Mouse (Mus musculus) neural tube, postnatal 0 days (tissue): ENCODE measurements around the gene Lelp1. TPM values are rescaled to one million over a fixed set of nuclear protein-coding genes. Genes with fewer than 3 reads are reported as not detected.

Source experiments
- polyA plus RNA-seq: library from polyadenylated mRNA; unstranded; fragments of >200 nt; fragmentation: Nextera tagmentation; extraction: Ambion mirVana; gene quantifications from 2 replicates; pipeline ENCODE4 v1.2.1, GENCODE M21; 2015

Lelp1 gene
- polyA plus RNA-seq, result not detected in 2 replicates

GRCm38 (mm10) chr3:92142644-92143043 is at the start of gene Lelp1:
Lelp1 (minus strand) TSS chr3:92142744.

DNA sequence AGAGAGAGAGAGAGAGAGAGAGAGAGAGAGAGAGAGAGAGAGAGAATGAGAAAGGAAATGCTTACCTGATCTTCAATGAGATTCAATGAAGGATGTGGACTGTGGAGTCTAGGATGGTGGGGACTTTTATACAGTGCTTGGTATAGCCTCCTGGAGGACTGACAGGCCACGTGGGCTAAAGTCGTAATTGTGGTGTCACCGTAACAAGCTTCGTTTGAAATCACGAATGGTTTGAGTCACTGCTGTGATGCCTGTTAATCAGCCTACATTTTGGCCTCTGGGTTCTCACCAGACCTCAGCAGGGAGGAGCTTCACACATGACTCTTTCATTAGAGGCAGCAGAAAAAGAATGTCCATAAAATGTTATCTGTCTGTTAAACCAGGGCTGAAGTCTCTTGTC is 18.7 kb downstream of the Lelp1 start, which contains the start of gene Prr9:
TSS of gene Prr9 (minus strand) at position 101 of the 400 bp plus-strand sequence.

Other genes starting within 250 kb of the Lelp1 start
- gene Pglyrp3, start 128.2 kb downstream of the Lelp1 start, polyA plus RNA-seq, result not detected in 2 replicates
- gene Lor, start 59.6 kb downstream of the Lelp1 start, polyA plus RNA-seq, result 14.5 and 21.2 TPM in 2 replicates
- gene Prr9, start 18.8 kb downstream of the Lelp1 start, polyA plus RNA-seq, result not detected in 2 replicates
- not detected in 2 replicates for gene Sprr2a1, start 73.1 kb upstream of the Lelp1 start, polyA plus RNA-seq
- gene Sprr2a2, start 73.2 kb upstream of the Lelp1 start, polyA plus RNA-seq, result not detected in 2 replicates
- not detected in 2 replicates for gene Sprr2a3, start 142.7 kb upstream of the Lelp1 start, polyA plus RNA-seq
- gene Sprr2b, start 173.9 kb upstream of the Lelp1 start, polyA plus RNA-seq, result not detected in 2 replicates
- gene Sprr2d, start 196.4 kb upstream of the Lelp1 start, polyA plus RNA-seq, result not detected in 2 replicates
- not detected in 2 replicates for gene Sprr2e, start 209.4 kb upstream of the Lelp1 start, polyA plus RNA-seq
- gene Sprr2f, start 222.4 kb upstream of the Lelp1 start, polyA plus RNA-seq, result not detected in 2 replicates
- gene Sprr2h, start 242.9 kb upstream of the Lelp1 start, polyA plus RNA-seq, result not detected in 2 replicates